Mouse (Mus musculus) heart, embryonic 14.5 days (tissue): ENCODE results near the gene Zfp961. TPM values are rescaled to one million over a fixed set of nuclear protein-coding genes. Genes with fewer than 3 reads are reported as not detected.
A peak's percentile ranks its signal among the peaks of the same experiment; 100 is the strongest.
"Not testable (repeated sequence)": the region's sequence is repeated elsewhere in the genome, so short reads cannot be mapped to it uniquely, and the experiment has no call there.

Source experiments
- ATAC-seq: fragments of 200-750 bp; cut with Nextera tagmentation; 2 replicates; pipeline ENCODE4 v1.8.0; 2017; ENCODE audit warnings: low read depth, moderate TSS enrichment; ENCODE audit not compliant: insufficient number of reproducible peaks, insufficient read depth, low FRiP score
- H3K27ac ChIP-seq, 2 experiments: fragments of 200-500 bp in 1 of 2; fragments of 300-500 bp in 1 of 2; sonication (generic) in 1 of 2; replicated peaks in 1 of 2; 2 replicates each; pipeline ENCODE4 v1.5.1; 2012 to 2014; ENCODE audit warnings: low read depth in 2 of 2, low read length in 2 of 2, control low read depth in 1 of 2, mild to moderate bottlenecking in 1 of 2, mixed read lengths in 1 of 2; ENCODE audit not compliant: control insufficient read depth in 1 of 2, insufficient read depth in 1 of 2
- H3K27me3 ChIP-seq: fragments of 300-500 bp; sonication (generic); 2 replicates; pipeline ENCODE4 v1.6.1; 2014; ENCODE audit warnings: mild to moderate bottlenecking, low read length, control low read depth; ENCODE audit not compliant: control insufficient read depth, insufficient read depth
- H3K36me3 ChIP-seq: fragments of 300-500 bp; sonication (generic); 2 replicates; pipeline ENCODE4 v1.6.1; 2014; ENCODE audit warnings: mild to moderate bottlenecking, control low read depth, low read length, mixed read lengths; ENCODE audit not compliant: control insufficient read depth, insufficient read depth
- H3K4me1 ChIP-seq, 2 experiments: fragments of 200-500 bp in 1 of 2; fragments of 300-500 bp in 1 of 2; sonication (generic) in 1 of 2; 2 replicates each; pipeline ENCODE4 v1.6.1; 2012 to 2014; ENCODE audit warnings: low read length in 2 of 2, control low read depth in 1 of 2, mixed read lengths in 1 of 2; ENCODE audit not compliant: control insufficient read depth in 2 of 2, insufficient read depth in 2 of 2
- H3K4me2 ChIP-seq: fragments of 300-500 bp; sonication (generic); 2 replicates; pipeline ENCODE4 v1.6.1; 2014; ENCODE audit warnings: mild to moderate bottlenecking, low read length
- H3K4me3 ChIP-seq, 2 experiments: fragments of 200-500 bp in 1 of 2; fragments of 300-500 bp in 1 of 2; sonication (generic) in 1 of 2; 2 replicates each; pipeline ENCODE4 v1.5.1; 2012 to 2014; ENCODE audit warnings: low read length in 2 of 2, mild to moderate bottlenecking in 2 of 2, control low read depth in 1 of 2, low read depth in 1 of 2, moderate library complexity in 1 of 2; ENCODE audit not compliant: control insufficient read depth in 1 of 2, insufficient read depth in 1 of 2
- H3K9ac ChIP-seq: fragments of 300-500 bp; sonication (generic); 2 replicates; pipeline ENCODE4 v1.6.1; 2014; ENCODE audit warnings: mild to moderate bottlenecking, low read length
- H3K9me3 ChIP-seq: fragments of 300-500 bp; sonication (generic); 2 replicates; pipeline ENCODE4 v1.6.1; 2016; ENCODE audit warnings: low read length, control low read depth; ENCODE audit not compliant: control insufficient read depth
- WGBS: fragments of 180-500 bp; shearing (Covaris S2); extraction: QIAGEN DNeasy Blood & Tissue Kit; methylation state at CpG from one replicate; pipeline ENCODE4 v1.1.7; 2014; 5-methylcytosine and 5-hydroxymethylcytosine counted together
- polyA plus RNA-seq: library from polyadenylated mRNA; unstranded; fragments of >200 nt; fragmentation: Nextera tagmentation; extraction: Ambion mirVana; gene quantifications from 2 replicates; pipeline ENCODE4 v1.2.1, GENCODE M21; 2014

Zfp961 gene
- polyA plus RNA-seq, 1 experiment from 2014 or later: 15.0 TPM

DNA sequence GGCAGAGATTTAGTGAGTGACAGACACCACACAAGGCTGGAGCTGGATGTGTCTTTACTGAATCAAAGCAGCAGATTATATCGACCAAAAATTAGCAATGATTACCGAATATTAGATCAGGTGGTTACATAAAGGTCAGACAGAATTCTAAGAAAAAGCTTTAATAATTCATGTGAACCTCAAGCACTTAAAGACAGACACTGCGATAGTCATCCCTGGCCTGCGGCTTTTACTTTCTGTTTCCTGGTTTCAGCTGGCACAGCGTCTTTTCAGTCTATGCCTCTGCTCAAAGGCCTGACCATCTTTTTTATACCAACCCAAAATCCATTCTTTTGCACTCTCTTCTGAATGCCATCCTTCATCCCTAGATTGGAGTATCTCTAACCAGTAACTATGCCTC lies 2.2 kb upstream of the Zfp961 start:
- no peak for ATAC-seq
- WGBS: 86% methylated on average over 5 of the region's 5 CpGs
- no peak overlapping the region for H3K4me3 ChIP-seq
- peaks cover 3 to 18% of the 10 kb centered on the region in 2 experiments; a peak in 3 of 4 replicates for H3K4me1 ChIP-seq
- no peaks in the 10 kb centered on the region for H3K9me3 ChIP-seq
- H3K36me3 ChIP-seq: no peaks in the 10 kb centered on the region
- H3K9ac ChIP-seq: no peak overlapping the region
- no peaks in the 10 kb centered on the region for H3K27me3 ChIP-seq
- no peak overlapping the region for H3K4me2 ChIP-seq
- H3K27ac ChIP-seq: no peak overlapping the region

DNA sequence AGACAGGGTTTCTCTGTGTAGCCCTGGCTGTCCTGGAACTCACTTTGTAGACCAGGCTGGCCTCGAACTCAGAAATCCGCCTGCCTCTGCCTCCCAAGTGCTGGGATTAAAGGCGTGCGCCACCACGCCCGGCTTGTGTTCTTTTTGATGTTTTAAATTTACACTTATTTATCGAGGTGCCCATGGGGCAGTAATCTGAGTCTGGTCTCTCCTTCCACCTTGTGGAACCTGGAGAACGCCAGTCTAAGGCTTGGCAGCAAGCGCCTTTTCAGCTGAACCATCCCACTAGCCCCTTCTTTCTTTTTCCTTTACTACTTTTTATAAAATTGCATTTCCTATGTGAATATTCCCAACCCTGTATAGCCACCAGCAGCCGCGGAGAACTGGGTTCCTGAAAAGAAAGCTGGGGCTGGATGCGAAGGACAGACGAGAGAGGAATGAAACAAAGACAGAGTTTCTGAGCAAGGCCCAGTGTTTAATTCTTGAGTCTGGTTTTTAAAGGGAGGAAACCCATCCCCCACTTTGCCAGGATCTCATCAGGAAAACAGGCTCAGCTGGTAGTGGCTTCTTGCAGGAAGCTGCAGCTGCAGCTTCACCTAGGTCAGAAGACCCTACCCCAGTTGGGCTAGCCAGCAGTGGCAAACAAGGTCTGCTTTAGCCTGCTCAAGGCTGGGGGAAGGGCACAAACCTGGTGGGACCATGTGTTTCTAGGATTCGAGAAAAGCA lies 761 bp downstream of the Zfp961 start:
- Histone ChIP-seq H3K9me3 (0 out of 2 replicates have a peak, but pooled peaks cover 3% of the 10 kb centered on the region), H3K36me3 (peaks cover 11% of the 10 kb centered on the region), H3K9ac (peak overlapping the region; percentile 88), H3K4me1 (peaks cover 3 to 18% of the 10 kb centered on the region in 2 experiments; a peak in 3 of 4 replicates), H3K4me3 (peak overlapping the region; percentile 78 to 88), H3K27me3 (no peaks in the 10 kb centered on the region), H3K4me2 (peak overlapping the region; percentile 80), H3K27ac (0 out of 4 replicates have a peak overlapping the region, but pooled peaks of 1 of the 2 experiments have one; percentile 86)
- no peak for ATAC-seq
- 34% methylated on average over 13 of the region's 14 CpGs for WGBS

DNA sequence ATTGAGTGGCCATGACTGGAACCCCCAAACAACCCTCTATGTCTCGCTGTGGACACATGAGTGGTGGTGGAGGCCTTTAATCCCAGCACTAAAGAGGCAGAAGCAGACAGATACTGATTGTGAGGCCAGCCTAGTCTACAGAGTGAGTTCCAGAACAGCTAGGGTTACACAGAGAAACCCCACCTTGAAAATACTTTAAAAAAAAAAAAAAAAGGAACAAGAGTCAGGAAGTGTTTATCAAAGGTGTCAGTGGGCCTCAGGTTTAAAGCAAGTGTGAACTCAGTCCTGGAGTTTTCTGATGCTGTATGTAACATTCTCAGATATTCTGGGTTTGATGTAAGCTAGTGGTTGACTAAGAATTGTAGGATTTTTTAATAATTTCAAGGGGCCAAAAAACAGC lies 1.7 kb downstream of the Zfp961 start:
- Histone ChIP-seq H3K27ac (no peak overlapping the region), H3K4me2 (no peak overlapping the region), H3K4me3 (no peak overlapping the region), H3K4me1 (peaks cover 3 to 18% of the 10 kb centered on the region in 2 experiments; a peak in 3 of 4 replicates), H3K9ac (no peak overlapping the region; the same call in 1 of the 2 replicates), H3K36me3 (peaks cover 11% of the 10 kb centered on the region), H3K9me3 (0 out of 2 replicates have a peak, but pooled peaks cover 3% of the 10 kb centered on the region), H3K27me3 (no peaks in the 10 kb centered on the region)
- no peak for ATAC-seq
- WGBS: 83% methylated on average over 1 of the region's 1 CpGs

DNA sequence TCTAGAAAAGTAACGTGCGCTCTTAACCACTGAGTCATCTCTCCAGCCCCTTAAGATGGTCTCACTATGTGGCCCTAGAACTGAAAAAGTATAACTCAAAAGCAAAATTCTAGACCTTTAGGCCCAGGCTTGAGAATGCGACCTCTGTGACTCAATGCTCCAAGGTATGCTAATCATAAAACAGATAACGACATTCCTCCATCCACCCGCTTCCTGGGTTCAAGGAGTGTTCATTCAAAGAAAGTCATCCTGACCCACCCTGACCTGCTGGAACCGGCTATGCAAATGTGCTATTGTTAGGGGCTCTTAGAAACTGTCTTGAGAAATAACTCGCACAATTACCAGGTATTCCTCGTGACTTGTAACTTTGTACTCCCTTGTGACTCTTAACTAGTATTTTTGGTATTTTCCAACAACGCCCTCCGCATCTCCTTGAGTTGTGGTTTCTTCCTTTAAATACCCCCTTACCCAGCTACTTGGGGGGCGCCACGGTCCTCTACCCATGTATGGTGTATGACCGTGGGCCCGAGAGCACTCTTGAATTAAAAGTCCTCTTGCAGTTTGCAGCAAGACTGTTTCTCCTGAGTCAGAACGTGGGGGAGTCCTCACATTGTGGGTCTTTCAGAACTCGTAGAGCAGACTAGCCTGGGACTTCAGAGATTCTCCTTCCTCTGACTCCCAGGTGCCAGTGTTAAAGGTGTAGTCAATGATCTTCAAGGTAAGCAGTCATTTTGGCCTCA lies 2.3 kb downstream of the Zfp961 start:
- 92% methylated on average over 16 of the region's 16 CpGs for WGBS
- ATAC-seq: not testable (repeated sequence)

DNA sequence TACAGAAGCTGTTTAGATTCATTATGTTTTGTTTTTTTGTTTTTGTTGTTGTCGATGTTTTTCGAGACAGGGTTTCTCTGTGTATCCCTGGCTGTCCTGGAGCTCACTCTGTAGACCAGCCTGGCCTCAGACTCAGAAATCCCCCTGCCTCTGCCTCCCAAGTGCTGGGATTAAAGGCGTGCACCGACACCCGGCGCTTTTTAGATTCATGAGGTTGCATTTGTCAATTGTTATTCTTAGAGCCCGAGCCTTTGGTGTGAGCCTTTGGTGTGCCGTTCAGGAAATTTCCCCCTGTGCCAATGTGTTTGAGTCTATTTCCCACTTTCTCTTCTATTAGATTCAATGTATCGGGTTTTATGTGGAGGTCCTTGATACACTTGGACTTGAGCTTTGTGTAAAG lies 3.8 kb downstream of the Zfp961 start:
- no peaks in the 10 kb centered on the region for H3K27me3 ChIP-seq
- H3K4me2 ChIP-seq: no peak overlapping the region
- 97% methylated on average over 9 of the region's 9 CpGs for WGBS
- peaks cover 3 to 18% of the 10 kb centered on the region in 2 experiments; a peak in 3 of 4 replicates for H3K4me1 ChIP-seq
- peaks cover 11% of the 10 kb centered on the region for H3K36me3 ChIP-seq
- no peak for ATAC-seq
- H3K9ac ChIP-seq: no peak overlapping the region
- H3K9me3 ChIP-seq: 0 out of 2 replicates have a peak, but pooled peaks cover 3% of the 10 kb centered on the region
- no peak overlapping the region for H3K4me3 ChIP-seq
- no peak overlapping the region for H3K27ac ChIP-seq

More for the DNA sequence above, 2.3 kb downstream of the Zfp961 start:
- Histone ChIP-seq H3K4me1 (peaks cover 3 to 18% of the 10 kb centered on the region in 2 experiments; a peak in 3 of 4 replicates), H3K36me3 (peaks cover 11% of the 10 kb centered on the region)
- H3K9me3 ChIP-seq, H3K27me3 ChIP-seq, H3K4me2 ChIP-seq, H3K27ac ChIP-seq, H3K4me3 ChIP-seq, H3K9ac ChIP-seq: not testable (repeated sequence)

DNA sequence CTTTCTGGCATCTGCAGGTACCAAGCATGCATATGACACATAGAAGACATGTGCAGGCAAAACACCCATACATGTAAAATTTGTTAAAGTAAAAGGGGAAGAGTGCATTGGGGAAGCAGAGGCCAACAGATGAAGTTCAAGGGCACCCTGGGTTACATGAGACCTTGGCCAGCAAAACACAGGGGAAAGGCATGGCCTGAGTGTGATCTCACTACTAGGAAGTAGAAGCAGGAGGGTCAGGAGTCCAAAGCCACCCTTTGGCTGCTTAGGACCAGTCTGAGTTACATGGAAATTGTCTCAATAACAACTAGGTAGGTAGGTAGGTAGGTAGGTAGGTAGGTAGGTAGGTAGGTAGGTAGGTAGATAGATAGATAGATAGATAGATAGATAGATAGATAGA lies 9.6 kb downstream of the Zfp961 start:
- peaks cover 9% of the 10 kb centered on the region for H3K36me3 ChIP-seq
- H3K9ac ChIP-seq: no peak overlapping the region
- no peak for ATAC-seq
- H3K4me1 ChIP-seq: peaks cover 0 to 4% of the 10 kb centered on the region in 2 experiments; a peak in 1 of 4 replicates
- no peak overlapping the region for H3K27ac ChIP-seq
- H3K4me2 ChIP-seq: no peak overlapping the region
- no peaks in the 10 kb centered on the region for H3K9me3 ChIP-seq
- no peak overlapping the region for H3K4me3 ChIP-seq
- no peaks in the 10 kb centered on the region for H3K27me3 ChIP-seq

DNA sequence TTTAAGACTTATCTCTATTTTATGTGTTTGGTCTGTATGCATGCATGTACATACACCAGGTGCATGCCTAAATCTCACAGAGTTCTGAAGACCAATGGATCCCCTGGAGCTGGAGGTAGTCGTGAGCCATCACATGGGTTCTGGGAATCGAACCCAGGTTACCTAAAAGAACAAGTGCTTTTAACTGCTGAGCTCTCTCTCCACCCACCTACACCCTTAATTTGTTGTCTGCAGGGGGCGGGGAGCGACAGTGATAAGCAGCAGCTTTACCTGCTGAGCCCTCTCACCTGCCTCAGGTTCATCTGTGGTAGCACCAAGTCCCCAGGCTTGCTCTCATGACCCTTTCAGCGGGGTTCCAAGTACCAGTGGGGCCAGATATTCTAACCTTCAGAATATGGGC lies 11.0 kb downstream of the Zfp961 start:
- WGBS: 84% methylated on average over 5 of the region's 5 CpGs
- peaks cover 0 to 4% of the 10 kb centered on the region in 2 experiments; a peak in 1 of 4 replicates for H3K4me1 ChIP-seq
- ATAC-seq: no peak
- H3K27me3 ChIP-seq: no peaks in the 10 kb centered on the region
- no peak overlapping the region for H3K9ac ChIP-seq
- H3K4me2 ChIP-seq: no peak overlapping the region
- no peak overlapping the region for H3K4me3 ChIP-seq
- peaks cover 22% of the 10 kb centered on the region for H3K36me3 ChIP-seq
- peaks cover 5% of the 10 kb centered on the region; the same call in 1 of the 2 replicates for H3K9me3 ChIP-seq
- H3K27ac ChIP-seq: no peak overlapping the region
